Mouse (Mus musculus): ENCODE measurements around the gene Kcnrg. TPM values are rescaled to one million over a fixed set of nuclear protein-coding genes. Genes with fewer than 3 reads are reported as not detected.

Kcnrg gene
- polyA plus RNA-seq (2015; fragmentation: Illumina TruSeq; extraction: RNeasy Lipid Tissue Mini Kit (QIAGEN cat#74804); ENCODE audit: insufficient read depth, low replicate concordance), result not detected

DNA sequence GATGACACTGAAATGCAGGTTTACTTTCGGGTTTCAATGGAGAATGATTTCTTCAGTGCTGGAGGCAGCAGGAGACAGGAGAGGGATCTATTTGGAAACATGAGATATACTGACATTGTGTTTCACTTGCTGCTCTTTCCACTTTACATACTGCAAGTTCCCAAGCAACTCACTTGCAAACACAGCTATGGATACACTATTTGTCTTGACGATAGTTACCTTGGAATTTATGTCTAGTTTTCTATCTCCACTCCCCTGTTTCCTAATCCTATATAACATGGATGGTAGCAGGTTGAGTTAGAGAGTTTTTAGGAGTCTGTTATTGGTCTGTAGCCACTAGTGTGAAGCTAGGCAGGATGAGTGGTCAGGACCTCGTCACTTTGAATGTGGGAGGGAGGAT, at the start of gene Kcnrg:
Gene Kcnrg (plus strand): TSS at position 301 of the 400 bp plus-strand sequence.

GRCm38 (mm10) chr14:61597968-61598367, 9.3 kb upstream of the Kcnrg start, which contains the start of gene Trim13:
Gene Trim13, plus strand, starts transcription at chr14:61598247.

Other genes with a start within 250 kb of the Kcnrg start
- 3.9 TPM for gene Ebpl, start 247.0 kb upstream of the Kcnrg start, polyA plus RNA-seq (2015; fragmentation: Illumina TruSeq; extraction: RNeasy Lipid Tissue Mini Kit (QIAGEN cat#74804); ENCODE audit: insufficient read depth, low replicate concordance)
- 49.0 TPM for gene Kpna3, start 167.6 kb upstream of the Kcnrg start, polyA plus RNA-seq (2015; fragmentation: Illumina TruSeq; extraction: RNeasy Lipid Tissue Mini Kit (QIAGEN cat#74804); ENCODE audit: insufficient read depth, low replicate concordance)
- 10.1 TPM for gene Spryd7, start 50.6 kb upstream of the Kcnrg start, polyA plus RNA-seq (2015; fragmentation: Illumina TruSeq; extraction: RNeasy Lipid Tissue Mini Kit (QIAGEN cat#74804); ENCODE audit: insufficient read depth, low replicate concordance)
- 4.7 TPM for gene Trim13, start 9.2 kb upstream of the Kcnrg start, polyA plus RNA-seq (2015; fragmentation: Illumina TruSeq; extraction: RNeasy Lipid Tissue Mini Kit (QIAGEN cat#74804); ENCODE audit: insufficient read depth, low replicate concordance)

Measured in spleen, adult 10 weeks (tissue).